Mouse (Mus musculus) liver, adult 2 months (tissue): ENCODE results near the gene Zfp719.

ENCODE experiments used
- CTCF ChIP-seq: fragments of 200-500 bp; IDR thresholded peaks from 2 replicates; pipeline ENCODE4 v1.5.1; 2011; ENCODE audit warnings: low read depth, low read length, control low read depth
- POLR2A ChIP-seq: fragments of 200-500 bp; IDR thresholded peaks from 2 replicates; pipeline ENCODE4 v1.6.1; 2011; ENCODE audit warnings: low read length, control low read depth; ENCODE audit not compliant: insufficient read depth; ENCODE audit errors: extremely low read depth

DNA sequence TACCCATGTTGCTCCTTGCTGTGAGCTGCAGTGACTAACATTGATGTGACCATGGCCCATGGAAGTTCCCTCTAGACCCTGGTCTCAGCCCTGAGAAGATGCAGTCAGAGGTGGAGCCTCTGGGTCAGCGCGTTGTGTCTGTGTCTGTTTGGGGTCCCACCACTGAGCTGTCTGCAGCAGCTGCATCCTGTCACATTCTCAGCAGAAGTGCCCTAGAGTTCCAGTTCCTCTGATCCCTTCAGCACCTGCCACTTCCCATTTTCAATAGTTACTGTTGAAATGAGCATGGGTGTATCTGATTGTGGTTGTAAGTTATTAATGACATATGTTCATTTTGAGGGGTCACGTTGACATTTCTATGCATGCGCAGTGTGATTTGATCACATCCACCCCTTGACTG lies 26.3 kb upstream of the Zfp719 start:
- no peak for TF ChIP-seq CTCF
- TF ChIP-seq POLR2A: no peak
